Mouse (Mus musculus): ENCODE results near the gene Tha1. TPM values are rescaled to one million over a fixed set of nuclear protein-coding genes. Genes with fewer than 3 reads are reported as not detected.

Tha1 gene
- 14.8 and 16.7 TPM in 2 replicates for total RNA-seq (2021)
- long read RNA-seq, transcript Tha1-201 (7 exons, 1,770 nt): major isoform, 22 of 33 reads
- long read RNA-seq, partial matches to known transcripts: 3 of 33 reads
- long read RNA-seq, other reads (novel, unspliced or antisense): 6 of 33 reads

- peak; percentile 84 for DNase-seq
Measured at GRCm38 (mm10) chr11:117872861-117873608, at the start of gene Tha1. Gene Tha1, minus strand, starts transcription at chr11:117873481.

GRCm38 (mm10) chr11:117919211-117919610 lies 45.9 kb upstream of the Tha1 start:
- no peak for DNase-seq

GRCm38 (mm10) chr11:117918541-117918940 lies 45.3 kb upstream of the Tha1 start:
- no peak for DNase-seq

- DNase-seq: no peak
Measured at GRCm38 (mm10) chr11:117915837-117916236, 42.6 kb upstream of the Tha1 start.

- DNase-seq: no peak
Measured at GRCm38 (mm10) chr11:117915341-117915740, 42.1 kb upstream of the Tha1 start.

GRCm38 (mm10) chr11:117914531-117914930 lies 41.2 kb upstream of the Tha1 start:
- no peak for DNase-seq

GRCm38 (mm10) chr11:117912684-117913352 lies 39.5 kb upstream of the Tha1 start:
- DNase-seq: peak; percentile 89

GRCm38 (mm10) chr11:117909337-117909736 lies 36.1 kb upstream of the Tha1 start:
- DNase-seq: no peak

- DNase-seq: no peak
Measured at GRCm38 (mm10) chr11:117904442-117904841, 31.2 kb upstream of the Tha1 start.

GRCm38 (mm10) chr11:117902282-117902681 lies 29.0 kb upstream of the Tha1 start:
- DNase-seq: no peak

GRCm38 (mm10) chr11:117896533-117896932 lies 23.3 kb upstream of the Tha1 start:
- no peak for DNase-seq

- no peak for DNase-seq
Measured at GRCm38 (mm10) chr11:117894676-117895075, 21.4 kb upstream of the Tha1 start.

- DNase-seq: no peak
Measured at GRCm38 (mm10) chr11:117892199-117892598, 18.9 kb upstream of the Tha1 start.

- DNase-seq: no peak
Measured at GRCm38 (mm10) chr11:117891581-117892175, 18.4 kb upstream of the Tha1 start.

GRCm38 (mm10) chr11:117890519-117891282 lies 17.4 kb upstream of the Tha1 start:
- no peak for DNase-seq

- DNase-seq: no peak
Measured at GRCm38 (mm10) chr11:117889887-117890340, 16.6 kb upstream of the Tha1 start.

- no peak for DNase-seq
Measured at GRCm38 (mm10) chr11:117888853-117889822, 15.9 kb upstream of the Tha1 start.

- DNase-seq: no peak
Measured at GRCm38 (mm10) chr11:117888168-117888852, 15.0 kb upstream of the Tha1 start.

- no peak for DNase-seq
Measured at GRCm38 (mm10) chr11:117886000-117886399, 12.7 kb upstream of the Tha1 start.

- DNase-seq: no peak
Measured at GRCm38 (mm10) chr11:117882208-117882607, 8.9 kb upstream of the Tha1 start.

Measured in adrenal gland, postnatal 25 days (tissue).